Mouse (Mus musculus) hindbrain, embryonic 13.5 days (tissue): ENCODE measurements around the gene E030018B13Rik. TPM values are rescaled to one million over a fixed set of nuclear protein-coding genes. Genes with fewer than 3 reads are reported as not detected.
A peak's percentile ranks its signal among the peaks of the same experiment; 100 is the strongest.

Experiments
- ATAC-seq: fragments of 200-750 bp; cut with Nextera tagmentation; 2 replicates; pipeline ENCODE4 v1.8.0; 2017; ENCODE audit warnings: moderate TSS enrichment; ENCODE audit not compliant: low FRiP score
- H3K27ac ChIP-seq: fragments of 300-500 bp; sonication (generic); 2 replicates; pipeline ENCODE4 v1.5.1; 2015; ENCODE audit warnings: inconsistent platforms, mild to moderate bottlenecking, moderate library complexity
- H3K27me3 ChIP-seq: fragments of 300-500 bp; sonication (generic); 2 replicates; pipeline ENCODE4 v1.6.1; 2015; ENCODE audit warnings: mild to moderate bottlenecking, inconsistent platforms
- H3K36me3 ChIP-seq: fragments of 300-500 bp; sonication (generic); 2 replicates; pipeline ENCODE4 v1.6.1; 2015; ENCODE audit warnings: mild to moderate bottlenecking, inconsistent platforms
- H3K4me1 ChIP-seq: fragments of 300-500 bp; sonication (generic); replicated peaks from 2 replicates; pipeline ENCODE4 v1.6.1; 2015; ENCODE audit warnings: inconsistent platforms
- H3K4me2 ChIP-seq: fragments of 300-500 bp; sonication (generic); 2 replicates; pipeline ENCODE4 v1.6.1; 2015; ENCODE audit warnings: inconsistent platforms, mild to moderate bottlenecking, moderate library complexity
- H3K4me3 ChIP-seq: fragments of 300-500 bp; sonication (generic); 2 replicates; pipeline ENCODE4 v1.5.1; 2015; ENCODE audit warnings: mild to moderate bottlenecking, inconsistent platforms
- H3K9ac ChIP-seq: fragments of 300-500 bp; sonication (generic); 2 replicates; pipeline ENCODE4 v1.6.1; 2015; ENCODE audit warnings: mild to moderate bottlenecking, inconsistent platforms
- H3K9me3 ChIP-seq: fragments of 300-500 bp; sonication (generic); 2 replicates; pipeline ENCODE4 v1.6.1; 2016; ENCODE audit warnings: inconsistent platforms
- WGBS: fragments of 180-500 bp; shearing (Covaris S2); methylation state at CpG from one replicate; pipeline ENCODE4 v1.1.7; 2015; 5-methylcytosine and 5-hydroxymethylcytosine counted together
- polyA plus RNA-seq: library from polyadenylated mRNA; unstranded; fragments of >200 nt; fragmentation: Nextera tagmentation; extraction: Ambion mirVana; gene quantifications from 2 replicates; pipeline ENCODE4 v1.2.1, GENCODE M21; 2015

Gene E030018B13Rik
- polyA plus RNA-seq, 1 experiment from 2014 or later, result not detected

DNA sequence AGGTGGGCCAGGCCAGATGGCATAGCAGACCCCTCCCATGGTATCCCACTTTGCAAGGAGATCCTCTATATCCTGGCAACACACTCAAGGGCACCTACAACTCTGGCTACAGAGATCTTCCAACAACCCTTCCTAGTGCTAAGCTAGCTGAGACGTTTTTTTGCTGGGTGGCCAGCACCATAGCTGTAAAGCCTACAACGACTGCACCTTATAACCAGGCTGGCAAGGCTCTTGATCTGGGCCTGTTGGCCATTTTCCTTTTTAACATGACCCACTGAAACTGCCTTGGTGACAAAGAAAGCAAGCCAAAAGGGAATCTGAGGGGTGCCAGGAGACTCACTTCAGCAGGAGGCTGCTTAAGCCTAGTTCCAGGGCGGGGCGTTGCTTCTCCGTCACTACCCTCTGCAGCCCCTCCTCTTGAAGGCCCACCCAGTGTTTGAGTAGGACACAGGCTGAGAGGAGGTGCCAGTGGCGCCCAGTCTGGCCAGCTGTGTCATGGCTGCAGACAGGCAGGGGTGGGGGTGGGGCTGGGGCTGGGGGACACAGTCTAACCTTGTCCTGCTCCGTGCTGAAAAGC lies 4.3 kb upstream of the E030018B13Rik start:
- H3K9ac ChIP-seq, result no peak overlapping the region
- no peaks in the 10 kb centered on the region for H3K36me3 ChIP-seq
- H3K27me3 ChIP-seq, result no peaks in the 10 kb centered on the region
- no peak overlapping the region for H3K4me3 ChIP-seq
- peaks cover 78% of the 10 kb centered on the region for H3K4me1 ChIP-seq
- 0 out of 2 replicates have a peak, but pooled peaks have one; percentile 33 for ATAC-seq
- peak overlapping the region; percentile 55 for H3K27ac ChIP-seq
- no peaks in the 10 kb centered on the region for H3K9me3 ChIP-seq
- 19% methylated on average over 7 of the region's 7 CpGs for WGBS
- H3K4me2 ChIP-seq, result no peak overlapping the region

DNA sequence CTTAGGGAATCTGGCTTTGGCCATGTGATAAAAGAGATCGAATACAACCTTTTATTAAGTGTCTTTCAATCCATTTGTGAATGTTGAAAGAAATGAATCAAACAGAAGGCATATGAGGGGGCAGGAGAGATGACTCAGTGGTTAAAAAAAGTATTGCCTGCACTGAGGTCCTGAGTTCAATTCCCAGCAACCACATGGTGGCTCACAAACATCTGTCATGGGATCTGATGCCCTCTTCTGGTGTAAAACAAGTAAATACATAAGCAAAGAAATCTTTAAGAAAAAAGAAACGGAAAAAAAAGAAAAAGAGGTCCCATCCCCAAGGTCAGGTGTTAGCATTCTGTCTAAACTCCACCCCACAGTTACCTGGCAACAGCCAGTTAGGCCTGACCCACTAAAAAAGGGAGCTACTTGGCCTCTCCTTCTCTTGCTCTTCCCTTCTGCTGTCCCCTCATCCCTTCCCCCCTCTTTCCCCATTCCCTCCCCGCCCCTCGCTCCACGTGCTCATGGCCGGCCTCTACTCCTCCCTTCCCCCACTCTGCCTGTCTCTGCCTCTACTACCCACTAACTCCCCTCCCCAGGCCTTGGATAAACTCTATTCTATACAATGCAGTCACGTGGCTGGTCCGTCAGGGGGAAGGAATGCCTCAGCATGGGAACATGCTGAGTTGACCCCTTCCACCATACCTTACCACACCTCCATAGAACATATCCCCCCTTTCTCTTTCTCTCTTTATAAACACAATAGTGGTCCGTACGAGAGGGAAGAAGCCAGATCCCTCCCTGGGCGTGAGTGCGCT lies 3.5 kb upstream of the E030018B13Rik start:
- Histone ChIP-seq H3K9ac (no peak overlapping the region), H3K27me3 (no peaks in the 10 kb centered on the region), H3K36me3 (no peaks in the 10 kb centered on the region), H3K4me2 (no peak overlapping the region), H3K9me3 (no peaks in the 10 kb centered on the region), H3K4me3 (no peak overlapping the region), H3K4me1 (peaks cover 77% of the 10 kb centered on the region), H3K27ac (peak overlapping the region; percentile 55; the same call in 1 of the 2 replicates)
- ATAC-seq, result 0 out of 2 replicates have a peak, but pooled peaks have one; percentile 7
- WGBS, result 20% methylated on average over 12 of the region's 12 CpGs

DNA sequence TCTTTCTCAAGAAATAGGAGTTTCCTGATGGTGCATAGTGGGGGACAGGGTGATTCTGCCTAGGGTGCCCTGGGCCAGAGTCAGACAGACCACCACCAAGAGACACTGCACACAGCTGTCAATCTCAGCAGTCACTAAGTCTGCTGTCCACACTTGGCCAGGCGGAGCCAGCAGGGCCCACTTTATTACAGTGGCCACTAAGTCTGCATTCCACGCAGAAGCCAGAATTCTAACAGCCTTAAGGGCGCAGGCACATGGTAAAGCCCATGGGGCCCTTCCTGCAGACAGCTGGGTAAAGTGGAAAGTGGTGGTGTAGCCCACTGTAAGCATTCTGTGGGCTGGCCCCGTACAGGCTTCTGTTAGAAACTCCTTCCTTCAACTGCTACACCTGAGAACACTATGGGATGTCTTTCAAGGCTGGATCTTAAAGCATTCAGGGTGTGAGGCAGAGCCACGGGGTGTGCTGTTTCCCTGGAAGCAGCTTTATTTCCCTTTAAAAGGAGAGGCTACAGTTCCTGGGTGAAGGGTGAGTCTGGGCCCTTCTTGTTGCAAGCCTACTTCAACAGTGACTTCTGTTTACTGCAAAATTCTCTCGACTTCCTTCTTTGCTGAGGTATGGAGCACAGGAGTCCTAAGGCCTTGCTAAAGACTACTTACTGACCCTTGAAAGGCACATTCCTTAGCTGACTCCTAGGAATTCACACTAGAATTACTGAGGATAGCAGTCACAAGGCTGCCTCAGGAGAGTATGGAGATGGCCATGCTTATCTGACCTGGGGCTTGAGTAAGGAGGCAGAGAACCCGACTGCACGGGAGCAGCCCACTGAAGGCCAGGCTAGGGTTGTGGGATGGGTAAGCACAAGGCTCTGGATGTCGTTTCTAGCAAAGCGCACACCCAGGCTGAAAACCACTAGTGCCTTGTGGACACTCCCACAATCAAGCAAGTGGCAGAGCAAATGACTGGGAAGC lies 2.6 kb upstream of the E030018B13Rik start:
- 47% methylated on average over 10 of the region's 10 CpGs for WGBS
- peak overlapping the region; percentile 20; the same call in 1 of the 2 replicates for H3K27ac ChIP-seq

DNA sequence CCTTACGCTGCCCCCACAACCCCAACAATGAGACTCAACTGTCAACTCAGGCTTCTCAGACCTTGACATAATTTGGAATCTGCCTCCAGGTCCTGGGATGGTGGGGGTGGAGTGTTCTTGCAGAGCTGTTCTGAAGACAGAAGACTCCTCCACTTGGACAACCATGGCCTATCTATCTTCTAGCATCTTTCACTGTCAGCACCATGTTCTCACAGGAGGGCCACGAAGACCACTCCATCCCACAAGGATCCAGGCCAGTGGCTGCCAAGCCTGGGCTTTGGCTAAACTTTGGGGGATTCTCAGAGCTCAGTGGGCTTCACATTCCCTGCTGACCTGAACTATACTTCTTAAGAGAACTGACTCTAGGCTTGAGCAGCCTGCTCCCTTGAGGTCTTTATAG lies 1.8 kb upstream of the E030018B13Rik start:
- H3K4me1 ChIP-seq, result peaks cover 82% of the 10 kb centered on the region
- ATAC-seq, result no peak
- H3K4me2 ChIP-seq, result no peak overlapping the region
- H3K27me3 ChIP-seq, result no peaks in the 10 kb centered on the region
- no peak overlapping the region for H3K27ac ChIP-seq
- no peak overlapping the region for H3K9ac ChIP-seq
- 98% methylated on average over 2 of the region's 2 CpGs for WGBS
- H3K9me3 ChIP-seq, result no peaks in the 10 kb centered on the region
- no peak overlapping the region for H3K4me3 ChIP-seq
- no peaks in the 10 kb centered on the region for H3K36me3 ChIP-seq

More for the DNA sequence above, 2.6 kb upstream of the E030018B13Rik start:
- Histone ChIP-seq H3K9ac (no peak overlapping the region), H3K4me3 (no peak overlapping the region), H3K4me2 (no peak overlapping the region), H3K27me3 (no peaks in the 10 kb centered on the region), H3K4me1 (peaks cover 77% of the 10 kb centered on the region), H3K36me3 (no peaks in the 10 kb centered on the region), H3K9me3 (no peaks in the 10 kb centered on the region)
- ATAC-seq, result 0 out of 2 replicates have a peak, but pooled peaks have one; percentile 4

DNA sequence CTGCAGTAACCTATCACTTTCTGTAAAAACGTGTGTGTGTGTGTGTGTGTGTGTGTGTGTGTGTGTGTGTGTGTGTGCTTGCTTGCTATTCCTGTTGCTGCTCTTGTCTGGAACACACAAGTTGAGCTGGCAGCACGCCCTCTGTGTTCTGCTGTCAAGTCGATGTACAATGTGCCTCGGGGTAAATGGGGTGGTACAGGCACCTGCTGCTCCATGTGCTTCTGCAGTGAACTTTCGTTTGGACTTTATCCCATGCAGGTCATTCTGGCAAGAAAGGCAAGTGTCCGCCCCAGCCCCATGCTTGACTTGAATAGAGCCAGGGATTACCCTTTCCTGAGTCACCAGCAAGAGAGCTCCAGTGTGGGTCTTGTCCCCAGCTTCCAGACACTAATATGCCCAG lies 1.0 kb downstream of the E030018B13Rik start:
- no peak for ATAC-seq
- 65% methylated on average over 6 of the region's 6 CpGs for WGBS

DNA sequence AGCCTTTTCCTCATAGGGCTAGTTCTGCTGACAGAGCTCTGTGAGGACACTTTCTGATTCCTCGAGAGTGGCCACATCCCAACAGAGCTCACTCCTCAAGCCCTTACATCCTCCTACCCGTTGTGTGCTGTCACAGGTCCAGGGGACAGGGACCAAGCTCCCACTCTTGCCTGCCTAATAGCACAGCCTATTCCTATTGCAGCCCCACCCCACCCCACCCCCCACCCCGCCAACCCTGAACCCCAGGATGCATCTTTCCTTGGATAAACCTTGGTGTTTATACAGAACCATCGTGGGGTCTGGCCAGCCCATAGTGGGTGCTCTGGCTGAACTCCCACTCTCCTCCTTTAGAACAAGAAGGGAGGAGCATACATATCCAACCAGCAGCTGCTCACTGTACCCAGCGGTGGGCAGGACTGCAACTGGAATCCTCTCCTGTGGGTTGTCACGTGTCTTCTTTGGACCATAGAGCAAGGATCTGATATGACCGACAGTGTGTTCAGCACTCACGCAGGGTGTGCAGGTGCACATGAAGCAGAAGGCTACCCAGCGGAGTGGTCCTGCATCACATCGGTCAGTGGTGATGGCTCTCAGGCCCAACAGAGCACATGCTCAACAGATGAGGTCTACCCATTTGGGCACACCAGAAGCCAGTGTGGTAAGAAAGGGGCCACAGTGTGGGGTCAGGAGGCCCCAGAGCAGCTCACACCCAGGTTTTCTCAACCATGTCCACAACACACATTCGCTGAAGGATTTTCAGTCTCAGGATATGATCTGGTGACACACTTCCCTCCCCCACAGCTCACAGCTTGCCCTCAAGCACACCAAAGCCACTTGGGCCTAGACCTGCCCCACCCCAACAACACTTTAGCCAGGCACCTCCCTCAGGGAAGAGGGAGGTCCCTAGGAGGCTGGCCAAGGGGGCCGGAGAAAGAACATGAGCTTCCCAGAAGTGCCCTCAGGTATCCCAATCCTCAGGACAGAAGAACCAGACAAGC lies 2.4 kb downstream of the E030018B13Rik start:
- Histone ChIP-seq H3K27me3 (no peaks in the 10 kb centered on the region), H3K4me3 (no peak overlapping the region), H3K4me2 (no peak overlapping the region), H3K36me3 (no peaks in the 10 kb centered on the region), H3K9ac (no peak overlapping the region), H3K27ac (no peak overlapping the region), H3K4me1 (peaks cover 61% of the 10 kb centered on the region), H3K9me3 (no peaks in the 10 kb centered on the region)
- 88% methylated on average over 12 of the region's 12 CpGs for WGBS
- ATAC-seq, result no peak; the same call in 1 of the 2 replicates

More for the DNA sequence above, 1.0 kb downstream of the E030018B13Rik start:
- H3K4me1 ChIP-seq, result peaks cover 70% of the 10 kb centered on the region
- H3K27ac ChIP-seq, result peak overlapping the region; percentile 9; the same call in 1 of the 2 replicates
- H3K4me2 ChIP-seq, result no peak overlapping the region
- H3K4me3 ChIP-seq, result no peak overlapping the region
- H3K27me3 ChIP-seq, result no peaks in the 10 kb centered on the region
- H3K9me3 ChIP-seq, result no peaks in the 10 kb centered on the region
- H3K9ac ChIP-seq, result no peak overlapping the region
- H3K36me3 ChIP-seq, result no peaks in the 10 kb centered on the region

DNA sequence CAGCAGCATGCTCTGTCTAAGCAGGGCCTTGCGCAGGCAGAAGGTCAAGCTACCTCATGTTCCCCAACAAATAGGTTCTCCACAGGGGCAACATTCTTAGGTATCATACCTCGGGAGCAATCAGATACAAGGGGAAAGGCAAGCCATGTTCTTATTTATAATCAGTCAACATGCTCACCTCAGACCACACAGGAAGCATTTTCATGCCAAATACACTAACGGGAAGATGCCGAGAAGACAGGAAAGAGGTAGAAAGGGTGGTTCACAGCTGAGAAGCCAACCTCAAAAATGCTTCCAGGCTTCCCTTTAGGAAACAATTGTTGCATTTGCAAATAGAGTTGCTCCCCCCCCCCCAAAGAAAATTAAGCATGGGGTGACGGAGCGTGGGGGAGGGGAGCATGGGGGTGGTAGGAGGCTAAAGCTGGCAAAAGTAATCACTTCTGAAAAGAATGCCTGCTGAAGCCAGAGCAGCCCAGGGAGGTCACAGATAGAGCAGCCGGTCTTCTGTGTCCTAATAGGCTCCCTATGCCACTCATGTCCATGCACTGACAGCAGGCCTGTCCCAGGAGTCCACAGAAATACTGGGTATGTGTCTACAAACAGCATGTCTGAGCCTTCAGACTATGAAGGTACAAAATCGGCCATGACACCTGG lies 5.4 kb downstream of the E030018B13Rik start:
- Histone ChIP-seq H3K9ac (no peak overlapping the region), H3K4me2 (no peak overlapping the region), H3K9me3 (no peaks in the 10 kb centered on the region), H3K4me1 (peaks cover 76% of the 10 kb centered on the region), H3K36me3 (no peaks in the 10 kb centered on the region), H3K27ac (no peak overlapping the region), H3K4me3 (no peak overlapping the region), H3K27me3 (no peaks in the 10 kb centered on the region)
- 76% methylated on average over 8 of the region's 8 CpGs for WGBS
- no peak for ATAC-seq

DNA sequence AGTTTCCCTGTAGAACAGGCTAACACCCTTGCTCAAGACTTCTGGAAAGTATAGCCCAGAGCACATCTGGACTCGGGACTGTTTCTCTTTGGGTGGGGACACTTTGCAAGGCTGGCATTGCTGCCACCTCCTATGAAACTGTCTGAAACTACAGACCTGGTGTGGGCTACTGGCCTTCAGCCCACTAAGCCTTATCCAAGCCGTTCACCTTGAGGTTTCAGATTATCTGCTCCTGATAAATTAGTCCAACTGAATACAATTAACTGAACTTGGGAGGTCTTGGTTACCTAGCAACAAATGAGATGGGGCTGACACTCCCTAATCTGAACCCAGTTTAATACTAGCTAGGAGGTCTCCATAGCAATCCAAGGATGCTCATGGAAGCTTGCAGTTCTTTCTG lies 5.9 kb downstream of the E030018B13Rik start:
- H3K4me1 ChIP-seq, result peaks cover 73% of the 10 kb centered on the region
- no peak for ATAC-seq
- no peak overlapping the region for H3K4me3 ChIP-seq
- H3K27me3 ChIP-seq, result no peaks in the 10 kb centered on the region
- no peak overlapping the region for H3K9ac ChIP-seq
- H3K4me2 ChIP-seq, result no peak overlapping the region
- no peaks in the 10 kb centered on the region for H3K9me3 ChIP-seq
- H3K36me3 ChIP-seq, result no peaks in the 10 kb centered on the region
- WGBS, result 62% methylated on average over 2 of the region's 2 CpGs
- no peak overlapping the region for H3K27ac ChIP-seq

DNA sequence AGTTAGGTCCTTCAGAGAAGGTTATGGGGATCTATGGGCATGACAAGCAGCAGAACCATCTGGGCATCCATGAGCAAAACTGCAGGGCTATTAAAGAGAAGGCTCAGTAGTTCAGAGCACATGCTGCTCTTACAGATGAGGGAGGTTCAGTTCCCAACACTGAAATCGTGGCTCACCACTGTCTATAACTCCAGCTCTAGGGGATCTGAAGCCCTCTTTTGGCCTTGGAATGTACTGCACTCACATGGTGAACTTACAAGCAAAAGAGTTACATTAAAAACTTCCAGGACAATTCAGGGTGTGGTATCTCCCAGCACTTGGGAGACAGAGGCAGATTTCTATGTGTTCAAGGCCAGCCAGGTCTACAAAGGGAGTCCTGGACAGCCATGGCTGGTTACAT lies 6.3 kb downstream of the E030018B13Rik start:
- Histone ChIP-seq H3K36me3 (no peaks in the 10 kb centered on the region), H3K9ac (no peak overlapping the region), H3K4me2 (no peak overlapping the region), H3K27ac (no peak overlapping the region), H3K9me3 (no peaks in the 10 kb centered on the region), H3K27me3 (no peaks in the 10 kb centered on the region), H3K4me3 (no peak overlapping the region), H3K4me1 (peaks cover 74% of the 10 kb centered on the region)
- WGBS, result 86% methylated on average over 1 of the region's 1 CpGs
- ATAC-seq, result no peak

DNA sequence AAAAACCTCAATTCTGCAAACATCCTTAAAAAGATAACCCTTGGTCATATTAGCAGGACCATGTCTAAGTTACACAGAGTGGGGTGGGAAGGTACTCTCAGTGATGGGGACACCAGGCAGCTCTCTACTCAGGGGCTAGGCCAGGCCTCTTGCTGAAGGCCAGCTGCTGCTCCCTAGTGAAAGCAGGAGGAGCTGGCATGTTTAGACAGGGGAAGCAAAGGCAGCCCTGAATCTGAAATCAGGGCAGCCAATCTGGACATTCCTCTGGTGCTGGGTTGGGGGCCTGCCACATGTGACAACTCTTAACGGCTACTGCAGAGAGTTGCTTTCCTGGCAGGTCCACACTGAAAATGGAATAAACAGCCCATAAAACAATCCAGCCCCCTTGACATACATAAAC lies 7.5 kb downstream of the E030018B13Rik start:
- H3K27ac ChIP-seq, result peak overlapping the region; percentile 75

More for the DNA sequence above, 7.5 kb downstream of the E030018B13Rik start:
- no peak for ATAC-seq
- WGBS, result 57% methylated on average over 1 of the region's 1 CpGs
- Histone ChIP-seq H3K4me2 (no peak overlapping the region), H3K4me3 (no peak overlapping the region), H3K9me3 (no peaks in the 10 kb centered on the region), H3K36me3 (no peaks in the 10 kb centered on the region), H3K9ac (no peak overlapping the region), H3K4me1 (peaks cover 64% of the 10 kb centered on the region), H3K27me3 (no peaks in the 10 kb centered on the region)
